32 mouse cellular contexts compared by ENCODE assay signal in the genomic region with DNA sequence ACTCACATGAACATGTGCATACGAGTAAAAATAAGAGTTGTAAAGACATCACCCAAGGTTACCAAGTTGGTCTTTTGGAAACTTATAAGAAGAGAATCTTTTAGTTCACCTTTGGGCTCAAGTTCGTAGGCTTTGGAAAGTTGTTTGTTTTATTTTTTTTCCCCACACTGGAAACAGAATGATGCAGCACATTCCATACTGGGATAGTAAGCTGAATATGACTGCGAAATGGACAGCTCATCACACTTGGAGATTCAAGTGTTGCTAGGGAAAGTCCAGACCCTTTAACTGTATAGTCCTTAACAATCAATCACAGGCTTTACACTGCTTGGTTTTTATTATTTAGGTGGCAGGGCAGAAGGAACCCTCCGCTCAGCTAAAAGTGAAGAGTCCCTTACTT.
"Had no signal": no experiment of that assay in that cellular context is flagged by ENCODE, and none has a peak within 500 bp of the region (broad histone marks: within the 10 kb centered on the region; RNA-seq: fewer than 3 reads in every experiment).

No protein-coding gene starts in this region.

- H3K4me2 ChIP-seq: heart, embryonic 15.5 days; hindbrain, embryonic 12.5 days; hindbrain, embryonic 13.5 days; hindbrain, embryonic 14.5 days; hindbrain, embryonic 15.5 days; intestine, embryonic 15.5 days; kidney, embryonic 15.5 days had no signal

- H3K27ac ChIP-seq: heart, embryonic 15.5 days; hindbrain, embryonic 10.5 days; hindbrain, embryonic 12.5 days; hindbrain, embryonic 13.5 days; hindbrain, embryonic 14.5 days; hindbrain, embryonic 15.5 days; hindbrain, postnatal 0 days; intestine, embryonic 15.5 days; kidney, embryonic 15.5 days; kidney, postnatal 0 days; layer of hippocampus, adult 2 months; left cerebral cortex, adult 2 months had no signal

- H3K9ac ChIP-seq: heart, embryonic 15.5 days; hindbrain, embryonic 12.5 days; hindbrain, embryonic 13.5 days; hindbrain, embryonic 14.5 days; hindbrain, embryonic 15.5 days; intestine, embryonic 15.5 days; kidney, embryonic 15.5 days had no signal

- ATAC-seq: hindbrain, embryonic 16.5 days; hindbrain, postnatal 0 days; inflammation-experienced regulatory T-cells, adult 6 months; intestine, embryonic 15.5 days; intestine, embryonic 16.5 days; intestine, postnatal 0 days had no signal

- H3K27me3 ChIP-seq: heart, embryonic 15.5 days; hindbrain, embryonic 12.5 days; hindbrain, embryonic 13.5 days; hindbrain, embryonic 15.5 days; intestine, embryonic 15.5 days; kidney, embryonic 15.5 days had no signal

- H3K4me3 ChIP-seq: heart, embryonic 15.5 days; hindbrain, embryonic 10.5 days; hindbrain, embryonic 12.5 days; hindbrain, embryonic 13.5 days; hindbrain, embryonic 15.5 days; intestine, embryonic 15.5 days; kidney, embryonic 15.5 days; layer of hippocampus, adult 2 months; left cerebral cortex, adult 2 months had no signal

- H3K9me3 ChIP-seq: heart, embryonic 15.5 days; hindbrain, embryonic 10.5 days; hindbrain, embryonic 12.5 days; hindbrain, embryonic 13.5 days; hindbrain, embryonic 15.5 days; intestine, embryonic 15.5 days; kidney, embryonic 15.5 days had no signal

- H3K4me1 ChIP-seq: hindbrain, embryonic 10.5 days; hindbrain, embryonic 12.5 days; hindbrain, embryonic 13.5 days; hindbrain, embryonic 15.5 days; intestine, embryonic 15.5 days had no signal

- DNase-seq: heart, postnatal 10 days; heart, postnatal 14 days; heart, postnatal 36 days; heart, postnatal 4 days; kidney, adult 11 months; kidney, adult 18-20 months; kidney, adult 2 months; kidney, adult 8-10 months; kidney, adult 9 months; kidney, postnatal 10 days; kidney, postnatal 14 days; kidney, postnatal 25 days; kidney, postnatal 36 days; kidney, postnatal 4 days; layer of hippocampus, adult 9-11 months; layer of hippocampus, postnatal 36 days had no signal
